Mouse (Mus musculus) right cerebral cortex, adult 2 months (tissue): Measurements from ENCODE around the gene Myo1d.
A peak's percentile ranks its signal among the peaks of the same experiment; 100 is the strongest.
"Not testable (repeated sequence)": the region's sequence is repeated elsewhere in the genome, so short reads cannot be mapped to it uniquely, and the experiment has no call there.

Experiments used
- DNase-seq, 2 experiments: peaks; one replicate each; pipeline ENCODE4 v3.0.0; 2021 to 2022; ENCODE audit warnings: low spot score in 2 of 2

Myo1d gene

DNA sequence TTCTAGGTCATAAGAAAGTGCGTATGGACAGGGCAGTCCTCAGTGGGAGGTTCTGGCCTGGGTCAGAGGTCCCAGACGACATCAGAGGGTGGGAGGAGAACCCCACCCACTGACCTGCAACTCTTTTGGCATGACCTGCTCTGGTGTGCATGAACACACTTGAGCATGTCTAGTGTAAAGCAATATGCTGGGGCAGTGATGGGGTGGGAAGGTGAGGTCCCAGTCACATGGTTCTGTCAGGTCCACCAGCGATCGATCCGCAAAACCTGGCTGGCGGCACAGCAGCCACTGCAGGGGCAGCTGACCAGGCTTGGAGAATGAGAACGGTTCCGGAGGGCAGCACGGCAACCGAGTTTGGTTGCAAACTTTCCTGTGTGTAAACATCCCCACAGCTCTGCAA, 297.5 kb downstream of the Myo1d start:
- DNase-seq = no peak

DNA sequence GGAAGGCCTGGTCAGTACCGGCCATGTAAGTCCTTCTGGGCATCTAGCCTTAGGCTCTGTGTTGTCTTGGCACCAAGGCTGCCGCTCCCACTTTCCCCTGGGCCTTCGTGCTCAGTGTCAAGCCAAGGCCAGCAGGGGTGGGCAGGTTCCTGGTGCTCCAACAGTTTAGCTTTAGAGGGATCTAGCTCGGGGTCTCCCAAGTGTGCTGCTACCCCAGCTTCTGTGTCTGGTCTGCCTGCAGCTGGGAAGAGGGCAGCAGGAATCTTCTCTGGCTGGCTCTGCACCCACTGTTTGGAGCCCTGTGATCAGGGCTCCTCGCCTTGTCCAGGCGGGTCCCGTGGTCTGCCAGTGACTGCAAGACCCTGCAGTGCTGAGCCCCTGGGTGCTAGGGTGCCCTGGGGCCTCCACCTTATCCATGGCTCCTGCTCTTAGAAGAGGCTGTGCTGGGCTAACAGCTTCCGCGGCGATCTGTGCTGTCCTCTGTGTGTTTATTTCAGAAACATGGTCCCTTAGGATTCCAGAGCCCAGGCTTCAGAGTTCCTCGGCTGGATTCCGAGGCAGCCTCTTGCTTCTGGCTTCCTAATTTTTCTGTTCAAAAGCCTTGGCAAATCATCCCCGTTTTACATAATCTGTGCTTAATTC, 298.3 kb downstream of the Myo1d start:
- peak in 1 of 2 experiments; percentile 40 for DNase-seq

DNA sequence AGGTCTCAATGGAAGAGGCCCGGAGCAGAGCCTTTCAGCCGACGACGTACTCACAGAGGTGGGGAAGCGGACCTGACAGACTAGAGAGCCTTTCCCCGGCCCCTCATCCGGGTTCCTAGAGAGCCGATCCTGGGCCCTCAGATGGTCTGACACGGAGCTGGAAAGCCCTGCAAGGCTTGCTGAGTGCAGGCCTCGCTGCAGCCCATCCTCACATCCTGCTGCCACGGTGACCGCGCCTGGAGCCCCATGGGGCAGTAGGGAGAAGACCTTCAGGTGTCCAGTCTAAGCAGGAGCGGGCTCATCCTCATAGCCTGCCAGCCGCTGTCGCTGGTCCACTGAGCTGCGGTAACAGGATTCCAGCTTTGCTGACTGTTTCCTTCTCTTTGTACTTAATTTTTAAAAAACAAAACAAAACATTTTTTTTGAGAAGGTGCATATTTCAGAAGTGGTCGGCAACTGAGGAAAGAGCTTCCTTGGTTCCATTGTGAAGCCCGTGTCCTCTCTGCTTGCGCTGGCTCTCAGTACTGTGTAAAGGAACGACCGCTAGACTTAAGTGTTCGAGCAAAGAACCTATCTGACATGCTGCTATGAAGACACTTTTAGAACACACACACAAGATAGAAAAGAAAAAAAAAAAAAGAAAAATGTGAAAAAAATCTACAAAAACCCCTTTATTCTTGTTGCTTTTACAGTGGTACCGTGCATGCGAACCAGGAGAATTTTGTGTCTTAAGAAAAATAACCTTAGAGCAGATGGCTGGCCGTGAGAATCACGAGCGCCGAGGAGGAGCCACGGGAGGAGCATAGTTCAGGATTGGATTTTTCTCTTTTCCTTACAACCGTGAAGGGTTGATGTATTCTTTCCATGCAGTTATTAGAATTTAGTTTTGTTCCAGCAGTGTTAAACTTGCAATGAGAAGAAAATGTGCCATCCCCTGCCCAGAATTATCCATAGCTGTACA, 299.6 kb downstream of the Myo1d start:
- peak in 1 of 2 experiments; percentile 36 for DNase-seq

DNA sequence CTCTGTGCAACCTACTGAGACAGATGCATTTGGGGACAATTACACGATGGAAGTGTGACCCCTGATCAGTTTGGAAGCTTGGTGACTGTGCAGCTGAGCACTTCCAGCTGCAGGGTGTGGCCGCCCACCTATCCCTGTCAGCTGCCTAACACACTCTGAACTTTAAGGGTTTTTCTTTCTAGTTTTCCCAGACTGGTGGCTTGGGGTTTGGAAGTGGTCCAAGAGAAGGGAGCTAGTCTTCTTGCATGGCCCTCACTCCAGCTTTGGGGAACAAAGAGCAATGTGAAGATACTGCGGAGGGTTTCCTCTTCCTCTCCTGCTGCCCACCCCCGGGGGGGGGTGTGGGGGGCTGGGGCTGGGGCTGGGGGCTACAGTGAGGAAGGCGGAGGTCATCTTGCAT, 300.4 kb downstream of the Myo1d start:
- peak in 1 of 2 experiments; percentile 39 for DNase-seq

DNA sequence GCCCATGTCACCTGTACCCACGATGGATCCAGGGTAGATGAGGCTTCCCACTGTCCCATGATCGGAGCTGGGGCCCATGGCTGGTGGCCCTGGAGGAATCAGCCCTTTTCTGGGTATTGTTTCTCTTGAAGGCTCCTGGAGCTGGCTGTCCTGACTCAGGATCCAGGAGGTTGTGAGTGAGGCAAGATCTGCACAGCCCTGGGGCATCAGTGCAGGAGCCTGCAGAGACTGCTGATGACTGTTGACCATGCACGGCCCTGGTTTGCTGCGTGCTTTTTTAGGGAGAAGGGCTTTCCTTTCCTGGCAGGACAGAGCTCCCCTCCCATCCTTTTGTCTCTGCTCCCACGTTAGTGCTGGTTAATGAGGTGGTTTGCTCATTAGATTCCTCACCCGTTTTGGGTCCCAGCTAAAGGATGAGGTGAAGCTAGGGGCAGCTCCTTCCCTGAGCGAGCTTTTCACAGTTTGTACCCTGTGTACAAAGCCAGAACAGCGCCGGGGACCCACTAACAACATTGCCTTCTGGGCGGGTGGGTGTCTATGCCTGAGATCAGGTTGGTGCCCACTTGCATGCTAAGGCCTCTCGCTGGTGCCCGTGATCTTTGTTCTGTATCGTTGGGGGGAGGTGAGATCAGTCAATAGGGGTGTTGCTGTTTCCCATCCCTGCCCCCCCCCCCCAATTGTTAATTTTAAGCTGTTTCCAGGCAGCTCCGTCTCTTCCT, 301.0 kb downstream of the Myo1d start:
- DNase-seq = no peak

DNA sequence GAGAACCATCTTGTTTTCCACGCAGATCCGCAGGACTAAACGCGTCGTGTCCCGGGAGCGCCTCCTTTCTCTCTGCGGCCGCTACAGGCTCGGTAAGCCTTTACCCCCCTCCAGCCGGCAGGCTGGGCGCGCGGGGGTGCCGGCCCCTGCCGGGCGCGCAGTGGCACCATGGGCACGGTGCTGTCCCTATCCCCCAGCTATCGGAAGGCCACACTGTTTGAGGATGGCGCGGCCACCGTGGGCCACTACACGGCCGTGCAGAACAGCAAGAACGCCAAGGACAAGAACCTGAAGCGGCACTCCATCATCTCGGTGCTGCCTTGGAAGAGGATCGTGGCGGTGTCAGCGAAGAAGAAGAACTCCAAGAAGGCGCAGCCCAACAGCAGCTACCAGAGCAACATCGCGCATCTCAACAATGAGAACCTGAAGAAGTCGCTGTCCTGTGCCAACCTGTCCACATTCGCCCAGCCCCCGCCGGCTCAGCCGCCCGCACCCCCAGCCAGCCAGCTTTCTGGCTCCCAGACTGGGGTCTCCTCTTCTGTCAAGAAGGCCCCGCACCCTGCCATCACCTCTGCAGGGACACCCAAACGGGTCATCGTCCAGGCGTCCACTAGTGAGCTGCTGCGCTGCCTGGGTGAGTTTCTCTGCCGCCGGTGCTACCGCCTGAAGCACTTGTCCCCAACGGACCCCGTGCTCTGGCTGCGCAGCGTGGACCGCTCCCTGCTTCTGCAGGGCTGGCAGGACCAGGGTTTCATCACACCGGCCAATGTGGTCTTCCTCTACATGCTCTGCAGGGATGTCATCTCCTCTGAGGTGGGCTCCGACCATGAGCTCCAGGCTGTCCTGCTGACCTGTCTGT, 302.3 kb downstream of the Myo1d start:
- DNase-seq = peak in 1 of 2 experiments; percentile 52

GRCm38 (mm10) chr11:80476222-80477189, 303.3 kb downstream of the Myo1d start, which contains the start of gene Cdk5r1:
TSS of gene Cdk5r1 (plus strand) at chr11:80477023.
- peak; percentile 85 to 88 for DNase-seq

- no peak for DNase-seq
Measured at GRCm38 (mm10) chr11:80475544-80475943, 304.3 kb downstream of the Myo1d start.

- no peak for DNase-seq
Measured at GRCm38 (mm10) chr11:80474846-80475245, 305.0 kb downstream of the Myo1d start.

DNA sequence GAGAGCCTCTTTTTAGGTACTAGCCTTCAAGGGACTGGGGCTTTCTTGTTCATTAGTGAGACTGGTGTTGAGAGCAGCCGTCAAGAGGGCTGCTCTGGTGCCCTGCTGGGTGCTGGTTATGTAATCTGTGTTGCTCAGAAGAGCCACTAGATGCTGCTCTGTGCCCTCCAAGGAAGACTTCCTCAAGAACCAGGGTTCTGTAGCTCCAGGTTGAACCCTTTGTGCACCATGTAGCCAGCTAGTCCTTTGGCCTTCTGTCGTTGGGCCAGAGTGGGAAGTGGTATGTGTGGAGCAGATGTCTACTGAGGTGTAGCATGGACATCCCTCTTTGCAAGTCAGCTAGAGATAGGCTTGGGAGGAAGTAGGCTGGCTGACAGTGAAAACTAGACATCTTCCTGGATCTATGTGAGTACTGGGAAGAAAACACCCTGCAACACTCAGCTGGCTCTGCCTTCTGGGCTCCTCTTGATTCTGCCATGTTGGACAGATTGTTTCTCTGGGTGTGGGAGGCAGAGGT, 305.6 kb downstream of the Myo1d start:
- peak in 1 of 2 experiments; percentile 69 for DNase-seq

DNA sequence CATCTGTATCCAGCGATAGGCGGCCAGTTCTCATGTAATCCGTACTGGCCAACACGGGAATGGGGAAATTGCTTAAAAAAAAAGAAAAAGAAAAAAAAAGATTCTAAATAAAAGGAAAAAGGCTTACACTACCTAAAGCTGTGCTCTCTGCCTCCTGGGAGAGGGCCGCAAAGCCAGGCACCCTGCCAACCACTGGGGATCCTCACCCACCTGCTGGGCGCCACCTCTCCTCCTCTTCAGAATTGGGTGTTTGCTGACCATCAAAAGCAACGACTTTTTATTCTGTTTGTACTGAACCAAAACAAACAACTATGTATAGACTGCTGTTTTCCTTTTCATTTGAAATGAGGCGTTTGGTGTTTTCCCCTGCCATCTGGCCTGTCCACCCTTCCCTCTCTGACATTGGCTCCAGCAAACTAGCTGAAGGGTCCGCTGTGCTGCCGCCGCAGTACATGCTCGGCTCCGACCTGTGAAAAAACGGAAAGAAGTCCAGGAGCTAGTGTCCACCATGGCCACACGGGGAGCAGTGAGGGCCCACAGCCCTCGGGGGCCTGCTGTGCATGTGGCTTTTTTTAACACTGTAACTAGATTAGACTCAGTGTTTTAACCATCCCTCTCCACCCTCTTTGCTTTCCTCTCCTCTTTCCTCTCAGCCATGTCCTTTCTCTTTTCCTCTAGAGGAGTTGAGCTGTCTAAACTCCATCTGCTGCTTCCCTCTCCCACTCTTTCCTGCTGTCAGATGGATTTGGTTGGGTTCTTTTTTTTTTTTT, 307.8 kb downstream of the Myo1d start:
- DNase-seq = peak in 1 of 2 experiments; percentile 34

DNA sequence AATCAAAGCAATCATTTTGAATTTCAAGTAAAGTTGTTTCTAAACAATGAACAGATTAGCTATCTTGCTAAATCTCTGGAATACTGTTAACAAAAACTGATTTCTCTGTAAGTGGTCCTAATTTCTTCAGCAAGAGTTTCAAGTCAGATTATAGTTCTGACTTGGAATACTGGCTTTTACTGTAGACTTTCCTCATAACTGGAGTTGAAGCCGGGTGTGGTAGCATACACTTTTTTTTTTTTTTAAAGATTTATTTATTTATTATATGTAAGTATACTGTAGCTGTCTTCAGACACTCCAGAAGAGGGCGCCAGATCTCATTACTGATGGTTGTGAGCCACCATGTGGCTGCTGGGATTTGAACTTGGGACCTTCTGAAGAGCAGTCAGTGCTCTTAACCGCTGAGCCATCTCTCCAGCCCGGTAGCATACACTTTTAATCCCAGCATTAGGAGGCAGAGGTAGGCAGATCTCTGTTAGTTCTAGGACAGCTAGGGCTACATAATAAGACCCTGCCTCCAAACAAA, 316.2 kb downstream of the Myo1d start:
- not testable (repeated sequence) for DNase-seq

- no peak for DNase-seq
Measured at GRCm38 (mm10) chr11:80453198-80453597, 326.6 kb downstream of the Myo1d start.

GRCm38 (mm10) chr11:80452242-80452641, 327.6 kb downstream of the Myo1d start:
- no peak for DNase-seq

DNA sequence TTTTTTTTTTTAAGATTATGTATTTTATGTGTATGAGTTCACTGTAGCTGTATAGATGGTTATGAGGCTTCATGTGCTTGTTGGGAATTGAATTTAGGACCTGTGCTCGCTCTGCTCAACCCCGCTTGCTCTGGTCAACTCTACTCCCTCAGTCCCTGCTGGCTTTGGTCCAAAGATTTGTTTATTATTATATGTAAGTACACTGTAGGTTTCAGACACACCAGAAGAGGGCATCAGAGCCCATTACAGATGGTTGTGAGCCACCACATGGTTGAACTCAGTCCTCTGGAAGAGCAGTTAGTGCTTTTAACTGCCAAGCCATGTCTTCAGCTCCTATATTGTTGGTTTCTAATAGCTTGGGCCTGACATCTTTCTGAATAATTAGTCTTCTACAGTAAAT, 330.0 kb downstream of the Myo1d start:
- DNase-seq = no peak

- DNase-seq = no peak
Measured at GRCm38 (mm10) chr11:80446916-80447315, 332.9 kb downstream of the Myo1d start.
